24 mouse cellular contexts compared by ENCODE assay signal in genomic region chr10:99380170-99380569, GRCm38 (mm10).
"Had no signal": no experiment of that assay in that cellular context is flagged by ENCODE, and none has a peak within 500 bp of the region (broad histone marks: within the 10 kb centered on the region; RNA-seq: fewer than 3 reads in every experiment).

No protein-coding gene starts in this region.

- DNase-seq: gastrocnemius, postnatal 10 days; gastrocnemius, postnatal 25 days; heart, adult 2 months; heart, postnatal 14 days; heart, postnatal 36 days; kidney, adult 18-20 months; kidney, adult 8-10 months; kidney, postnatal 10 days; kidney, postnatal 25 days; kidney, postnatal 4 days; liver had no signal

- H3K4me3 ChIP-seq: heart, adult 2 months; heart, embryonic 13.5 days; heart, embryonic 15.5 days; hindbrain, embryonic 10.5 days; hindbrain, embryonic 12.5 days; intestine, embryonic 15.5 days; layer of hippocampus, adult 2 months; left cerebral cortex, adult 2 months; limb, embryonic 10.5 days; limb, embryonic 12.5 days had no signal

- H3K4me1 ChIP-seq: hindbrain, embryonic 12.5 days; intestine, embryonic 15.5 days had no signal

- H3K27ac ChIP-seq: heart, adult 2 months; heart, embryonic 13.5 days; heart, embryonic 15.5 days; hindbrain, embryonic 10.5 days; hindbrain, embryonic 12.5 days; hindbrain, embryonic 14.5 days; intestine, embryonic 15.5 days; layer of hippocampus, adult 2 months; left cerebral cortex, adult 2 months; limb, embryonic 10.5 days; limb, embryonic 12.5 days had no signal

- ATAC-seq: hindbrain, embryonic 16.5 days; inflammation-experienced regulatory T-cells, adult 6 months; intestine, embryonic 15.5 days; intestine, postnatal 0 days had no signal
